Mouse (Mus musculus) Patski (cell line): ENCODE data around the gene Lyst. TPM values are rescaled to one million over a fixed set of nuclear protein-coding genes. Genes with fewer than 3 reads are reported as not detected.
A peak's percentile ranks its signal among the peaks of the same experiment; 100 is the strongest.

Source experiments
- ATAC-seq: fragments of 100-300 bp; one replicate; pipeline ENCODE4 v1.8.0; 2021
- CTCF ChIA-PET: fragments of 350-600 bp; sonication (Branson Sonifier 250); formaldehyde crosslinking; loops from one replicate; lab custom pipeline; 2022; ENCODE audit warnings: inconsistent platforms; lab: Charles Lee
- POLR2A ChIA-PET: fragments of 350-600 bp; sonication (Branson Sonifier 250); formaldehyde crosslinking; loops from one replicate; lab custom pipeline; 2022; ENCODE audit warnings: antibody characterized with exemption, inconsistent platforms; lab: Charles Lee
- DNase-seq: peaks from one replicate; pipeline ENCODE4 v3.0.0-alpha.2; 2011; ENCODE audit warnings: low read depth, low spot score
- H3K27me3 ChIP-seq: fragments of 371-371 bp; one replicate; pipeline ENCODE4 v1.5.1; 2021
- CTCF ChIP-seq: fragments of 100-300 bp; IDR thresholded peaks from one replicate; pipeline ENCODE4 v1.5.1; 2021
- in situ Hi-C: fragments of 300-500 bp; cut with MboI; formaldehyde crosslinking; loops from 3 replicates; pipeline ENCODE4 v1.11.1; 2018; ENCODE audit warnings: low pct_unique_long_range_greater_than_20kb, mixed read lengths
- polyA plus RNA-seq: library from polyadenylated mRNA; unstranded; gene quantifications from one replicate; pipeline ENCODE4 v1.2.3, GENCODE M21; 2021

The Lyst gene
- polyA plus RNA-seq, 1 experiment from 2014 or later = 28.2 TPM

DNA sequence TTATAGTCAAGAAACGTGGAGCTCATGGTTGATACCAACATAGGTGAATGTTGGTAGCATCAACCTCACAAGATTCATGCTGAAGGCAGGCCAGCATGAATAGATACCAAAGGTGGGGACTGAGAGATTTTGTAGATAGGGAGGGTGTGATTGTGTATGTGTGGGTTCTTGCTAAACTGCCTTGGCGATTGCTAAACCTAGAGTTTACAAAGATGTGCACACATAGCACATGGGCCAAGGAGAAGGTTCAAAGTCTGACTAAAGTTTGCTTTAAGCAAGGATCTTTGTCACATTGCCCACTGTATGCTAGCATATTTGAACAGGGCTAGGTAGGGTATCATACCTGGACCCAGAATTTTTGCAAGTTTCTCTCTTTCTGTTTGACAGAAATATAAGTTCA is 1.2 kb upstream of the Lyst start:
- CTCF ChIA-PET = interaction anchor here (1.0 to 2.3 kb wide), 5 partner anchors 9 to 72 kb away, joined by 3 to 9 read pairs (median 6); no protein-coding TSS in a partner anchor
- POLR2A ChIA-PET = interaction anchor here (1.2 to 1.5 kb wide), 3 partner anchors 12 to 73 kb away, joined by 3 read pairs; no protein-coding TSS in a partner anchor
- in situ Hi-C loops = no loop called here
- H3K27me3 ChIP-seq = no peaks in the 10 kb centered on the region
- ATAC-seq = no peak
- TF ChIP-seq CTCF = no peak
- DNase-seq = no peak

DNA sequence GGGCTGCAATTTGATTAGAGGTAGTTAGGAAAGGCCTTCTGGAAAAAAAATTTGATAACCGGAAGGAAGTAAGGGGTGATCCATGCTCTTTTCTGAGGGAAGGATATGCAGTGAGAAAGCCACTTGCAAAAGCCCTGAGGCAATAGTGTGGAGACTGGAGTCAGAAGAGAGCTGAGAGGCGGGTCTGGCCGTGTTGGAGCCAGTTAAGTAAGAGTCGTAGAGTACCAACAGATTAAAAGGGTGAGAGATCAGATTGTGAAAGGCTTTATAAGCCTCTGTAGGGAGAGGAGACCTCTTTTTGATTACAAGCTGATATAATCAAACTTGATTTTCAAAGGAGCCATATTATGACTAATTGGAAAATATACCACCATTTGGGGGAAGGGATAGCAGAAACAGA is 1.7 kb downstream of the Lyst start:
- in situ Hi-C loops = no loop called here
- H3K27me3 ChIP-seq = no peaks in the 10 kb centered on the region
- POLR2A ChIA-PET = interaction anchor here (1.3 kb wide), 1 partner anchor 15 kb away, joined by 4 read pairs; no protein-coding TSS in a partner anchor
- ATAC-seq (no peak), DNase-seq (no peak)
- TF ChIP-seq CTCF = no peak
- CTCF ChIA-PET = interaction anchor here (1.0 to 2.0 kb wide), 4 partner anchors 19 to 75 kb away, joined by 3 to 11 read pairs (median 6); no protein-coding TSS in a partner anchor

- CTCF ChIA-PET = interaction anchor here (1.0 to 3.5 kb wide), 2 partner anchors 10 to 80 kb away, joined by 3 to 14 read pairs; no protein-coding TSS in a partner anchor
Observed at GRCm38 (mm10) chr13:13596424-13597044, 6.3 kb downstream of the Lyst start.

GRCm38 (mm10) chr13:13597896-13598295 is 7.7 kb downstream of the Lyst start:
- in situ Hi-C loops = no loop called here
- ATAC-seq (no peak), DNase-seq (no peak)
- ChIA-PET CTCF (interaction anchor here (1.2 to 3.5 kb wide), 4 partner anchors 8 to 81 kb away, joined by 3 to 14 read pairs (median 8); no protein-coding TSS in a partner anchor), POLR2A (no interaction called here)
- no peak for TF ChIP-seq CTCF
- H3K27me3 ChIP-seq = no peaks in the 10 kb centered on the region

More at GRCm38 (mm10) chr13:13596424-13597044, 6.3 kb downstream of the Lyst start:
- H3K27me3 ChIP-seq = no peaks in the 10 kb centered on the region
- DNase-seq (no peak), ATAC-seq (no peak)
- in situ Hi-C loops = no loop called here
- no peak for TF ChIP-seq CTCF
- POLR2A ChIA-PET = interaction anchor here (1.5 kb wide), 1 partner anchor 80 kb away, joined by 3 read pairs; no protein-coding TSS in a partner anchor

GRCm38 (mm10) chr13:13601407-13601806 is 11.2 kb downstream of the Lyst start:
- no peaks in the 10 kb centered on the region for H3K27me3 ChIP-seq
- ChIA-PET POLR2A (no interaction called here), CTCF (interaction anchor here (3.8 kb wide), 1 partner anchor 11 kb away, joined by 11 read pairs; no protein-coding TSS in a partner anchor)
- in situ Hi-C loops = no loop called here
- ATAC-seq = no peak
- TF ChIP-seq CTCF = no peak
- DNase-seq = no peak

- POLR2A ChIA-PET = no interaction called here
- in situ Hi-C loops = no loop called here
- CTCF ChIA-PET = interaction anchor here (0.9 to 4.5 kb wide), 8 partner anchors 9 to 89 kb away, joined by 3 to 20 read pairs (median 4); no protein-coding TSS in a partner anchor
- no peak for TF ChIP-seq CTCF
- no peaks in the 10 kb centered on the region for H3K27me3 ChIP-seq
- DNase-seq = no peak
- no peak for ATAC-seq
Observed at GRCm38 (mm10) chr13:13606149-13606548, 16.0 kb downstream of the Lyst start.

- in situ Hi-C loops = no loop called here
- ATAC-seq = no peak
- no peak for TF ChIP-seq CTCF
- CTCF ChIA-PET = interaction anchor here (0.6 to 6.3 kb wide), 5 partner anchors 18 to 93 kb away, joined by 3 to 99 read pairs (median 4); partner anchors contain the start of gene Lyst
- POLR2A ChIA-PET = no interaction called here
- no peaks in the 10 kb centered on the region for H3K27me3 ChIP-seq
- DNase-seq = no peak
Observed at GRCm38 (mm10) chr13:13608311-13608710, 18.1 kb downstream of the Lyst start.

GRCm38 (mm10) chr13:13609655-13610054 is 19.5 kb downstream of the Lyst start:
- in situ Hi-C loops = loop anchor here (5.0 kb wide), 1 partner anchor 92 kb away; no protein-coding TSS in a partner anchor
- CTCF ChIA-PET = interaction anchor here (0.9 to 6.3 kb wide), 3 partner anchors 11 to 94 kb away, joined by 3 to 99 read pairs (median 3); no protein-coding TSS in a partner anchor
- DNase-seq (no peak), ATAC-seq (no peak)
- no peaks in the 10 kb centered on the region for H3K27me3 ChIP-seq
- POLR2A ChIA-PET = interaction anchor here (1.0 kb wide), 1 partner anchor 86 kb away, joined by 4 read pairs; no protein-coding TSS in a partner anchor
- TF ChIP-seq CTCF = no peak

DNA sequence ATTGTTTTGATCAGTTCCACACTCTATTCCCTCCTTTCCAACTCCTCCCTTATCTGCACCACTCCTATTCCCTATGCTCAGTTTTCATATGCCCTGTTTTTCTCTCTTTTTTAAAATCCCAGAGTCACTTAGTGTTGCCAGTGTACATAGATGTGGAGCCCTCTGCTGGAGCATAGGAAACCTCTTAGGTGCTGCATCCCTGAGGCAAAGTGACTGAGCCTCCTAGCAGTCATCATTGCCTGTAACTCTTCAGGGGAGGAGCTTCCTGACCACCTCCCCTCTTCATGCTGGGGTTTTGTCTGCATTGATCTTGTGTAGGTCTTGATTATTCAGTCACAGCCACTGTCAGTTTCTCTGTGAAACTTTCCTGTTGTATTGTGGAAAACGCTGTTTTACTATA is 22.7 kb downstream of the Lyst start:
- peak; percentile 83 for TF ChIP-seq CTCF
- no peaks in the 10 kb centered on the region for H3K27me3 ChIP-seq
- ATAC-seq = peak; percentile 71
- no peak for DNase-seq
- ChIA-PET POLR2A (no interaction called here), CTCF (interaction anchor here (0.8 to 6.3 kb wide), 8 partner anchors 10 to 114 kb away, joined by 3 to 99 read pairs (median 4); partner anchors contain the start of gene Lyst)
- in situ Hi-C loops = loop anchor here (5.0 kb wide), 1 partner anchor 96 kb away; no protein-coding TSS in a partner anchor

DNA sequence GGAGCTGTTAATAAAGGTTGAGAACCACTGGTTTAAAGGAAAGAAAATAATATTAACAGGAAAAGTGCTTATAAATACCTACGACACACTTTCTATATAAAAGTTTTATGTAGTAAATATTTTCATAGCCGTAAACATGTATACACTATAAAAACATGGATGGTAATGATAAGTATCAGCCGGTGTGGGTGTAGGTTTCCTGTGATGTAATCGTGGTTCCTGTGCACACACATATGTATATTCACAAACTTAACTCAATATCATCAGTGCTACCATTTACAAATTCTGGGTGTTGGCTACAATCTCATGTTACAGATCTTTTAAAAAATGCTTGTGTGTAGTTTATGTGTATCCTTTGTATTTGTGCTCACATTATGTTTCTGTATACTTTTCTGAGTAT is 24.0 kb downstream of the Lyst start:
- H3K27me3 ChIP-seq = no peaks in the 10 kb centered on the region
- no peak for TF ChIP-seq CTCF
- in situ Hi-C loops = loop anchor here (5.0 kb wide), 1 partner anchor 97 kb away; no protein-coding TSS in a partner anchor
- ATAC-seq (no peak), DNase-seq (no peak)
- CTCF ChIA-PET = interaction anchor here (0.7 to 6.3 kb wide), 8 partner anchors 12 to 115 kb away, joined by 3 to 99 read pairs (median 4); partner anchors contain the start of gene Lyst
- POLR2A ChIA-PET = no interaction called here
